Mouse (Mus musculus): ENCODE measurements around the gene Grip1. TPM values are rescaled to one million over a fixed set of nuclear protein-coding genes. Genes with fewer than 3 reads are reported as not detected.

Gene Grip1
- polyA plus RNA-seq, 1 experiment, result 0.13 TPM

DNA sequence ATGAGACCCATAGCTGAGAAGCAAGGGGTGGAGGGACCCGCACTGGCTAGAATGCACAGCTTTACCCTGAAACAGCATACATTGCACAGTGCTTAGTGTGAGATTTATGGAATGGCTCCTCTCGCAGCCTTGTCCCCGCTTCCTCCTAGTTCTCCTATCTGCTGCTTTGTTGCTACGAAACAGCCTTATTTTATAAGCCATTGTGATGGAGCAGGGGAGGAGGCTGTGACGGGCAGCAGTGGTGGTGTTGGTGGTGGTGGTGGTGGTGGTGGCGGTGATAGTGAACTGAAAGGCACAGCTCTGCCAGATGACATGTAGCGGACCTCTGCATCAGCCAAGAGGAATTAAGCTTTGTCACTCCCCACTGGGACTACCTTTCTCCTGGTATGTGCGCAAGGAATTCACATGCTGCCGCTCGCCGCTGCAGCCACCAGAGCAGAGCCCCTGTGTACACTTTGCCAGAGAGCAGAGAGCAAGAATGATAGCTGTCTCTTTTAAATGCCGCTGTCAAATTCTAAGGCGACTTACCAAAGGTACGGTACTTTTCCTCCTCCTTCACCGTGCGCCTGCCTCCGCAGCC lies 365.6 kb downstream of the Grip1 start:
- H3K27me3 ChIP-seq (ENCODE audit: control insufficient read depth, insufficient read depth, low read length), result peaks cover 4% of the 10 kb centered on the region; the same call in 1 of the 2 replicates
- TF ChIP-seq CTCF (IDR thresholded peaks at IDR 0.05; ENCODE audit: extremely low read depth, insufficient read length, insufficient replicate concordance, low read depth, low read length), result no peak
- no peak for TF ChIP-seq POLR2A (IDR thresholded peaks at IDR 0.05; ENCODE audit: low read depth, low read length)
- 25% methylated on average over 17 of the region's 17 CpGs for WGBS
- H3K4me3 ChIP-seq (ENCODE audit: low read depth, low read length), result peak overlapping the region; percentile 16; the same call in 1 of the 2 replicates
- H3K4me1 ChIP-seq (ENCODE audit: control insufficient read depth, insufficient read depth, insufficient read length, low read length), result no peaks in the 10 kb centered on the region
- H3K27ac ChIP-seq (ENCODE audit: insufficient read depth, low read depth, low read length), result no peak overlapping the region
- no peaks in the 10 kb centered on the region for H3K36me3 ChIP-seq (ENCODE audit: control insufficient read depth, insufficient read depth, low read length)

DNA sequence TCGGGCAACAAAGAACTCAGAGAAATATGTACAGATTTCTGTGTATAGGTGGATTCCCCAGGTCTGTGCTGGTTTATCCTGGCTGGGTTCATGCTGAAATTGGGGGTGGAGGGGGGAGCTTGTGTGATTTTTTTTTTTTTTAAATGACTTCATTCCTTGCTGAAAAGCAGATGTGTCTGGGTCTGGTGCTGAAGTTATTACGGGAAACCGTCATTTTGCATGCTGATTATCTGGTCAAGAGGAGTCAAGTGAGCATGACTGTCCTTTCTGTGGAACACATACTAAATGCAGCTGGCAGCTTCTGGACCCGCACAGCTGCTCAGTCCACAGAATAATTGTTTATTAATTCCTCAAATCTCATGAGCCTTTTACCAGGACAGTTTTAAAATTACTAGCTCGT lies 366.1 kb downstream of the Grip1 start:
- no peaks in the 10 kb centered on the region for H3K4me1 ChIP-seq (ENCODE audit: control insufficient read depth, insufficient read depth, insufficient read length, low read length)
- no peaks in the 10 kb centered on the region for H3K36me3 ChIP-seq (ENCODE audit: control insufficient read depth, insufficient read depth, low read length)
- no peak for TF ChIP-seq CTCF (IDR thresholded peaks at IDR 0.05; ENCODE audit: extremely low read depth, insufficient read length, insufficient replicate concordance, low read depth, low read length)
- no peak for TF ChIP-seq POLR2A (IDR thresholded peaks at IDR 0.05; ENCODE audit: low read depth, low read length)
- WGBS, result 39% methylated on average over 5 of the region's 5 CpGs
- H3K27ac ChIP-seq (ENCODE audit: insufficient read depth, low read depth, low read length), result no peak overlapping the region
- H3K4me3 ChIP-seq (ENCODE audit: low read depth, low read length), result no peak overlapping the region
- peaks cover 4% of the 10 kb centered on the region; the same call in 1 of the 2 replicates for H3K27me3 ChIP-seq (ENCODE audit: control insufficient read depth, insufficient read depth, low read length)

DNA sequence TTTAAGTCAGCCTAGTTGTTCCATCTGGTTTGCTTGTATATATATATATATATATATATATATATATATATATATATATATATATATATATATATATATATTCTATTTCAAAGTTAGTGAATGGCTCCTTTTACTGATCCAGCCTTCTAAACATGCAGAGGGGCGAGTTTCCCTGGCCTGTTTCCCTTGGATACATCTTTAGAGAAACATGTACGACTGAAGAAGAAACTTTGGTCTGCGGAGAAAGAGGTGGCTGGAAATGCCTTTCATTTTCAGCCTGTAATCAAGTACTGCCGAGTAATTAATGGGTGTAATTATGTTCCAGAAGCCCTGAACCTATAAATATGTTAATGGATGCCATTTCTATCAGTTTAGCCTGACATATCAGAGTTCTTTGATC lies 366.8 kb downstream of the Grip1 start:
- Histone ChIP-seq H3K27me3 (ENCODE audit: control insufficient read depth, insufficient read depth, low read length) (peaks cover 4% of the 10 kb centered on the region; the same call in 1 of the 2 replicates), H3K4me1 (ENCODE audit: control insufficient read depth, insufficient read depth, insufficient read length, low read length) (no peaks in the 10 kb centered on the region), H3K4me3 (ENCODE audit: low read depth, low read length) (no peak overlapping the region), H3K36me3 (ENCODE audit: control insufficient read depth, insufficient read depth, low read length) (no peaks in the 10 kb centered on the region), H3K27ac (ENCODE audit: insufficient read depth, low read depth, low read length) (no peak overlapping the region)
- WGBS, result 58% methylated on average over 4 of the region's 4 CpGs
- TF ChIP-seq CTCF (IDR thresholded peaks at IDR 0.05; ENCODE audit: extremely low read depth, insufficient read length, insufficient replicate concordance, low read depth, low read length) (no peak), POLR2A (IDR thresholded peaks at IDR 0.05; ENCODE audit: low read depth, low read length) (no peak)

DNA sequence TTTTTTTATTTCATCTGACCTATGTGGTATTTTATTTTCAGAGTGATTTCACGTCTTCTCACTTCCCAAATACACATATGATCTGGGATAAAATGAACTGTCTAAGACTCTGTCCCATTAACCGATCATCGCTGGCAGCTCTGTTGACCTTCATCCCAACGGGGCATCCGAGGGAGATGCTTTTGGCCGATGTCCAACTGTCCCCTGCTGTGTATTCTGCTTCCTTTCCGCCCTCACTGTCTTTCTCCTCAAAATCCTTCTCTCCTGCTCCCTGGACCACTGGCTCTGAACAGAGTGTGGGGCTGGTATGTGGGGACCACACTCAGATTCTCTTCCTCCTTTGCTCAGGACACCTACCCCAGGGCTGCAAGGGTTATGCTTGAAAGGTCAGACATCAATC lies 370.1 kb downstream of the Grip1 start:
- WGBS, result 79% methylated on average over 7 of the region's 7 CpGs
- TF ChIP-seq CTCF (IDR thresholded peaks at IDR 0.05; ENCODE audit: extremely low read depth, insufficient read length, insufficient replicate concordance, low read depth, low read length) (no peak), POLR2A (IDR thresholded peaks at IDR 0.05; ENCODE audit: low read depth, low read length) (no peak)
- Histone ChIP-seq H3K27ac (ENCODE audit: insufficient read depth, low read depth, low read length) (no peak overlapping the region), H3K4me1 (ENCODE audit: control insufficient read depth, insufficient read depth, insufficient read length, low read length) (no peaks in the 10 kb centered on the region), H3K4me3 (ENCODE audit: low read depth, low read length) (no peak overlapping the region), H3K27me3 (ENCODE audit: control insufficient read depth, insufficient read depth, low read length) (peaks cover 4% of the 10 kb centered on the region; the same call in 1 of the 2 replicates), H3K36me3 (ENCODE audit: control insufficient read depth, insufficient read depth, low read length) (no peaks in the 10 kb centered on the region)

DNA sequence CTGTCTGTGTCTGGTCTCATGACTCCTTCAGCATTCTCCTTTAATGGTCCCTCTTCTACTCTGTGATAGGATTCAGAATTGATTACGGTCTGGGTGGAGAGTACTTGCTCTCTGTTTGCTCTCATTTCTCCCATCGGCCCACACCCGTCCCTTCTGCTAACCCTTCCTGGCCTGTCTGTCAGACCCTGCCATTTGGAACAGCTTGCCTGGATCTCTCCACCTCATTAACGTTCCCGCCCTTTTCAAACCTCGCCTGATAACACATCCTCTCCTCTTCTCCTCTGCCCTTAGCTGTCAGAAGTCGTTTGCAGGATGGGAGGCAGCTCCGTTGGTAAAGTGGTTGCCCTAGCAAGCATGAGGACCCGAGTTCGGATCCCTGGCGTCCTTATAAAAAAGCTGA lies 370.9 kb downstream of the Grip1 start:
- Histone ChIP-seq H3K27me3 (ENCODE audit: control insufficient read depth, insufficient read depth, low read length) (no peaks in the 10 kb centered on the region), H3K27ac (ENCODE audit: insufficient read depth, low read depth, low read length) (no peak overlapping the region), H3K36me3 (ENCODE audit: control insufficient read depth, insufficient read depth, low read length) (no peaks in the 10 kb centered on the region), H3K4me3 (ENCODE audit: low read depth, low read length) (no peak overlapping the region), H3K4me1 (ENCODE audit: control insufficient read depth, insufficient read depth, insufficient read length, low read length) (no peaks in the 10 kb centered on the region)
- WGBS, result 52% methylated on average over 11 of the region's 11 CpGs
- TF ChIP-seq CTCF (IDR thresholded peaks at IDR 0.05; ENCODE audit: extremely low read depth, insufficient read length, insufficient replicate concordance, low read depth, low read length) (no peak), POLR2A (IDR thresholded peaks at IDR 0.05; ENCODE audit: low read depth, low read length) (no peak)

DNA sequence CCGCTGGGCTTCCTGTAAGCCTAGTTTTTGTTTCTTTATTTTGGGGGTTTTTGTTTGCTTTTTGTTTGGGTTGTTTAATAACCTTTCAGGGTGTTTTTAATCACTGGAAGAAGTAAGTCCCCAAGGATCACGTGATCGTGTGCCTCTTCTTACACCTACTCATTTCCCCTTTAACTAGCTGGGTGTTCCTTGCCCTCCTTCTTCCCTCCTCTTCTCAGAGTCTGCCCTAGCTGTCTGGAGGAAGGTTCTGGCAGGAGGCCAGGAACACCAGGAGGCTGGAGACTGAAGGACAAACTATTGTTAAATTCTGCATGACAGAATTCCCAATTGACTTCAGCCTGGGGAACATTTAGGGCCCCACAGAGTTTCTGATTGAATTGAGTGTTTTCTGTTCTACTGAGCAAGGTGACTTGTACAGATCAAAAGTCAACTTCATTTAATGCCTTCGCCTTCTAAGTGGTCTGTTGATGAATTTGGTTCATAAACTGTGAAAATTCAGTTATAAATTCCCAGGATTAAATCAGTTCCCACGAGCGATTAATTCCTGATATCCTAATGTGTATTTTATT lies 376.8 kb downstream of the Grip1 start:
- Histone ChIP-seq H3K4me3 (ENCODE audit: low read depth, low read length) (no peak overlapping the region), H3K27ac (ENCODE audit: insufficient read depth, low read depth, low read length) (no peak overlapping the region), H3K36me3 (ENCODE audit: control insufficient read depth, insufficient read depth, low read length) (no peaks in the 10 kb centered on the region), H3K27me3 (ENCODE audit: control insufficient read depth, insufficient read depth, low read length) (no peaks in the 10 kb centered on the region), H3K4me1 (ENCODE audit: control insufficient read depth, insufficient read depth, insufficient read length, low read length) (no peaks in the 10 kb centered on the region)
- WGBS, result 64% methylated on average over 6 of the region's 6 CpGs
- no peak for TF ChIP-seq POLR2A (IDR thresholded peaks at IDR 0.05; ENCODE audit: low read depth, low read length)
- no peak for TF ChIP-seq CTCF (IDR thresholded peaks at IDR 0.05; ENCODE audit: extremely low read depth, insufficient read length, insufficient replicate concordance, low read depth, low read length)

DNA sequence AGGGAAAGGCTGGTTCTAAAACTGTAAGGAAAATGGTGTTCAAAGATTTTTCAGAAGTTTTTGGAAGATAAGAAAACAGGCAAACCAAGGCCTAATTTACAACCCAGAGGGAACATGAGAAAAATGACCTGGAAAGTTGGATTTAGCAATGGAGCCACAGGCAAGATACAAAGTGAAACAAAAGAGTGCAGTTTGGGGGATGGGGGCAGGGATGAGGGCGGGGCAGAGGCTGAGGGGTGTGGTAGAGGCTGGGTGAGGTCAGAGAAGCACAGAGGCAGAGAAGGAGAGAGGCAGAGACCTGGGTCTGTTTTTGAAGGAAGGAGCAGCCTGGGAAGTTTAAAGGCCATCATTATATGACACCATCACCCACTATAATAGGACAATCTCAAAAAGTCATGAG lies 377.5 kb downstream of the Grip1 start:
- 32% methylated on average over 1 of the region's 1 CpGs for WGBS

More for the DNA sequence above, 377.5 kb downstream of the Grip1 start:
- H3K4me3 ChIP-seq (ENCODE audit: low read depth, low read length), result no peak overlapping the region
- TF ChIP-seq CTCF (IDR thresholded peaks at IDR 0.05; ENCODE audit: extremely low read depth, insufficient read length, insufficient replicate concordance, low read depth, low read length) (no peak), POLR2A (IDR thresholded peaks at IDR 0.05; ENCODE audit: low read depth, low read length) (no peak)
- H3K27ac ChIP-seq (ENCODE audit: insufficient read depth, low read depth, low read length), result no peak overlapping the region
- no peaks in the 10 kb centered on the region for H3K4me1 ChIP-seq (ENCODE audit: control insufficient read depth, insufficient read depth, insufficient read length, low read length)
- H3K27me3 ChIP-seq (ENCODE audit: control insufficient read depth, insufficient read depth, low read length), result no peaks in the 10 kb centered on the region
- H3K36me3 ChIP-seq (ENCODE audit: control insufficient read depth, insufficient read depth, low read length), result no peaks in the 10 kb centered on the region
